9 mouse cellular contexts compared by ENCODE assay signal in the genomic region with DNA sequence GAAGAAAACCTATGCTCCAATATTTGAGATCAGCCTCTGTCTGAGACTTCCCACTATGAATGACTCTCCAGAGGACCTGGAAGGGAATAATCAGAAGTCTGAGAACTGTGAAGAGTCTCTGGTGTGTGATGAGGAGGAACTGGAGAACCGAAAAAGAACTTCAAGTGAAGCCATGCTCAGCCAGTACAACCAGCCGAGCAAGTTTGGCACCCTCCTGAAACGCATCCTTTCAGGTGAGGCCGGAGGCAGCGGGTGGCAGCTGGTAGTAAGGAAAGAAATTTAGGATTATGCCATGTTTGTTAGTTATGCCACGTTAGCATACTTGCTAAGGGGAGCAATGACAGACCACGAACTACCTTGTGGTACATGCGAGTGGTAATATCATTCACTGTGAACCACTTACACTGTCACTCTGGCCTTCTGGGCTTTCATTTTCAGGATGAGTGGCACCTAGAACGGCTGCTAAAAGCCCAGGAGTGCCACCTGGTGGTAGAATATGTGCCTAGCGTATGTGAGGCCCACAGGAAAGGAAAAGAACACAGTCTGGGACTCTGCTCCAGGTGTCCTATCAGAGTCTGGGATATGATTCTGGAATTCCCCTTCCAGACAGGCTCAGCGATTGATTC. TPM values are rescaled to one million over a fixed set of nuclear protein-coding genes. Genes with fewer than 3 reads are reported as not detected.
DNase-seq lines count a peak whose midpoint lies in the region; ATAC-seq and TF ChIP-seq lines count a peak whose summit lies in the region.
"Had no signal": no experiment of that assay in that cellular context is flagged by ENCODE, and none has a peak within 500 bp of the region (broad histone marks: within the 10 kb centered on the region; RNA-seq: fewer than 3 reads in every experiment).

No protein-coding gene starts in this region.

- TF ChIP-seq POLR2A in cortical plate, adult 2 months (IDR thresholded peaks at IDR 0.05; ENCODE audit: extremely low read depth, insufficient read depth, low read length), result no peak

- no peaks in the 10 kb centered on the region for H3K27me3 ChIP-seq in kidney, postnatal 0 days (ENCODE audit: insufficient read depth, low read length)
- no peaks in the 10 kb centered on the region for H3K27me3 ChIP-seq in liver, embryonic 13.5 days

- H3K4me1 ChIP-seq in cortical plate, adult 2 months (ENCODE audit: control insufficient read depth, insufficient read depth, low read length), result no peaks in the 10 kb centered on the region
- H3K4me1 ChIP-seq in kidney, postnatal 0 days (replicated peaks; ENCODE audit: insufficient read depth, low read length), result no peaks in the 10 kb centered on the region
- no peaks in the 10 kb centered on the region for H3K4me1 ChIP-seq in liver, embryonic 13.5 days (replicated peaks)

- no peak overlapping the region for H3K4me3 ChIP-seq in cortical plate, adult 2 months (ENCODE audit: insufficient read depth, low read length)
- H3K4me3 ChIP-seq in kidney, postnatal 0 days (replicated peaks; ENCODE audit: low read depth, low read length), result no peak overlapping the region
- no peak overlapping the region for H3K4me3 ChIP-seq in liver, embryonic 13.5 days (replicated peaks)
- H3K4me3 ChIP-seq: limb, embryonic 13.5 days had no signal

- WGBS in kidney, postnatal 0 days, result 42% methylated on average over 11 of the region's 11 CpGs
- WGBS in liver, embryonic 13.5 days (ENCODE audit: insufficient replicate concordance), result 37% methylated on average over 11 of the region's 11 CpGs

- H3K9ac ChIP-seq in kidney, postnatal 0 days (ENCODE audit: low read depth, low read length), result no peak overlapping the region
- H3K9ac ChIP-seq in liver, embryonic 13.5 days, result no peak overlapping the region
- H3K9ac ChIP-seq: limb, embryonic 13.5 days had no signal

- H3K36me3 ChIP-seq in kidney, postnatal 0 days (ENCODE audit: insufficient read depth, low read length), result no peaks in the 10 kb centered on the region
- no peaks in the 10 kb centered on the region for H3K36me3 ChIP-seq in liver, embryonic 13.5 days
- H3K36me3 ChIP-seq: limb, embryonic 13.5 days had no signal

- no peaks in the 10 kb centered on the region for H3K9me3 ChIP-seq in kidney, postnatal 0 days (replicated peaks; ENCODE audit: low read length)
- no peaks in the 10 kb centered on the region for H3K9me3 ChIP-seq in liver, embryonic 13.5 days (replicated peaks)
- H3K9me3 ChIP-seq: limb, embryonic 13.5 days had no signal

- peak; percentile 7 to 40 for DNase-seq in CD8-positive naive resting alpha-beta T cell, adult 2 months (ENCODE audit: low read depth in 2 of 2, low spot score in 2 of 2)
- DNase-seq in adrenal gland, adult (ENCODE audit: inconsistent age in 2 of 2, low spot score in 1 of 2), result peak; percentile 60 to 90
- peak; percentile 69 for DNase-seq in gastrocnemius, postnatal 10 days
- DNase-seq in kidney, postnatal 0 days (ENCODE audit: low spot score), result peak; percentile 88
- peak; percentile 12 for DNase-seq in liver, embryonic 13.5 days
- peak; percentile 58 for DNase-seq in ovary, postnatal 14 days (ENCODE audit: low spot score)
- DNase-seq in thymus, postnatal 25 days, result peak; percentile 64

- no peak overlapping the region for H3K27ac ChIP-seq in cortical plate, adult 2 months (ENCODE audit: insufficient read depth, low read length)
- no peak overlapping the region for H3K27ac ChIP-seq in kidney, postnatal 0 days
- H3K27ac ChIP-seq in liver, embryonic 13.5 days, result no peak overlapping the region
- H3K27ac ChIP-seq: limb, embryonic 13.5 days had no signal

- H3K4me2 ChIP-seq in kidney, postnatal 0 days (ENCODE audit: low read length), result no peak overlapping the region
- H3K4me2 ChIP-seq in liver, embryonic 13.5 days, result no peak overlapping the region
- H3K4me2 ChIP-seq: limb, embryonic 13.5 days had no signal

- peak; percentile 76 for TF ChIP-seq CTCF in cortical plate, adult 2 months (IDR thresholded peaks at IDR 0.05; ENCODE audit: extremely low read depth, insufficient read depth, low read length)
- peak; percentile 92 for TF ChIP-seq CTCF in kidney, postnatal 0 days (IDR thresholded peaks at IDR 0.05; ENCODE audit: low read depth)

- no peak for ATAC-seq in kidney, postnatal 0 days (replicated peaks; ENCODE audit: low FRiP score, low read depth)
- ATAC-seq in liver, embryonic 13.5 days (ENCODE audit: low read depth), result no peak

RNA-seq across cellular contexts. Expression of gene Dnah14, which starts 39.6 kb away (rescaled TPM):
- 2.2 and 4.0 TPM in 2 replicates for polyA plus RNA-seq in cortical plate, adult 2 months (2012; rRNA removed)
- under 1 TPM; 0.12 to 0.65 TPM for total RNA-seq in gastrocnemius, postnatal 10 days (2021)
- polyA plus RNA-seq in kidney, postnatal 0 days (2015; fragmentation: Nextera tagmentation; extraction: Ambion mirVana), result 0.88 and 1.1 TPM in 2 replicates
- 3.0 and 3.4 TPM in 2 replicates for polyA plus RNA-seq in liver, embryonic 13.5 days (2015; fragmentation: Nextera tagmentation; extraction: Ambion mirVana)

Comparison
In these comparisons a context has a peak if more than half of its experiments do, and no peak if none do; other contexts are left out.
1. DNase-seq: peak in every context shown above with its lines; median percentile 88 in kidney, postnatal 0 days; 75 in adrenal gland, adult; 69 in gastrocnemius, postnatal 10 days; 64 in thymus, postnatal 25 days; 58 in ovary, postnatal 14 days; 24 in CD8-positive naive resting alpha-beta T cell, adult 2 months; 12 in liver, embryonic 13.5 days.